Mouse (Mus musculus): ENCODE measurements around the gene Palm2. TPM values are rescaled to one million over a fixed set of nuclear protein-coding genes. Genes with fewer than 3 reads are reported as not detected.

Palm2 gene
- polyA plus RNA-seq, 1 experiment from 2014 or later = 7.5 TPM

GRCm38 (mm10) chr4:57674351-57674750 is 240.3 kb downstream of the Palm2 start:
- no peak overlapping the region for H3K4me2 ChIP-seq
- H3K27ac ChIP-seq (ENCODE audit: low read depth) = peak overlapping the region; percentile 61
- H3K27me3 ChIP-seq (ENCODE audit: insufficient read depth, low read length) = no peaks in the 10 kb centered on the region
- ATAC-seq (ENCODE audit: insufficient read depth) (no peak), DNase-seq (peak; percentile 39)
- H3K9me3 ChIP-seq (ENCODE audit: low read depth, low read length) = no peaks in the 10 kb centered on the region
- 48% methylated on average over 7 of the region's 7 CpGs for WGBS
- no peaks in the 10 kb centered on the region for H3K36me3 ChIP-seq (ENCODE audit: insufficient read depth)
- peaks cover 14% of the 10 kb centered on the region; the same call in 1 of the 2 replicates for H3K4me1 ChIP-seq (ENCODE audit: insufficient read depth)
- no peak overlapping the region for H3K9ac ChIP-seq
- H3K4me3 ChIP-seq (ENCODE audit: low read depth, low read length) = no peak overlapping the region
- TF ChIP-seq CTCF (IDR thresholded peaks at IDR 0.05; ENCODE audit: low read depth) = no peak

- H3K4me2 ChIP-seq = peak overlapping the region; percentile 41
- TF ChIP-seq CTCF (IDR thresholded peaks at IDR 0.05; ENCODE audit: low read depth) = no peak
- no peaks in the 10 kb centered on the region for H3K27me3 ChIP-seq (ENCODE audit: insufficient read depth, low read length)
- DNase-seq (peak; percentile 88), ATAC-seq (ENCODE audit: insufficient read depth) (peak; percentile 84)
- no peaks in the 10 kb centered on the region for H3K36me3 ChIP-seq (ENCODE audit: insufficient read depth)
- H3K9me3 ChIP-seq (ENCODE audit: low read depth, low read length) = no peaks in the 10 kb centered on the region
- 3% methylated on average over 13 of the region's 13 CpGs for WGBS
- H3K4me1 ChIP-seq (ENCODE audit: insufficient read depth) = peaks cover 14% of the 10 kb centered on the region; the same call in 1 of the 2 replicates
- 0 out of 2 replicates have a peak overlapping the region, but pooled peaks have one; percentile 1 for H3K9ac ChIP-seq
- H3K27ac ChIP-seq (ENCODE audit: low read depth) = peak overlapping the region; percentile 61
- H3K4me3 ChIP-seq (ENCODE audit: low read depth, low read length) = peak overlapping the region; percentile 12; the same call in 1 of the 2 replicates
Observed at GRCm38 (mm10) chr4:57675387-57675786, 241.3 kb downstream of the Palm2 start.

GRCm38 (mm10) chr4:57677916-57678315 is 243.9 kb downstream of the Palm2 start:
- 39% methylated on average over 12 of the region's 12 CpGs for WGBS
- H3K4me1 ChIP-seq (ENCODE audit: insufficient read depth) = peaks cover 14% of the 10 kb centered on the region; the same call in 1 of the 2 replicates
- ATAC-seq (ENCODE audit: insufficient read depth) (no peak), DNase-seq (peak; percentile 29)
- H3K4me3 ChIP-seq (ENCODE audit: low read depth, low read length) = no peak overlapping the region
- no peak overlapping the region for H3K9ac ChIP-seq
- H3K27ac ChIP-seq (ENCODE audit: low read depth) = no peak overlapping the region
- H3K36me3 ChIP-seq (ENCODE audit: insufficient read depth) = no peaks in the 10 kb centered on the region
- H3K27me3 ChIP-seq (ENCODE audit: insufficient read depth, low read length) = no peaks in the 10 kb centered on the region
- TF ChIP-seq CTCF (IDR thresholded peaks at IDR 0.05; ENCODE audit: low read depth) = no peak
- H3K9me3 ChIP-seq (ENCODE audit: low read depth, low read length) = no peaks in the 10 kb centered on the region
- no peak overlapping the region for H3K4me2 ChIP-seq

- Histone ChIP-seq H3K27ac (ENCODE audit: low read depth) (no peak overlapping the region), H3K4me1 (ENCODE audit: insufficient read depth) (peaks cover 10% of the 10 kb centered on the region; the same call in 1 of the 2 replicates), H3K9me3 (ENCODE audit: low read depth, low read length) (no peaks in the 10 kb centered on the region), H3K36me3 (ENCODE audit: insufficient read depth) (0 out of 2 replicates have a peak, but pooled peaks cover 2% of the 10 kb centered on the region), H3K9ac (no peak overlapping the region), H3K4me3 (ENCODE audit: low read depth, low read length) (no peak overlapping the region), H3K4me2 (no peak overlapping the region), H3K27me3 (ENCODE audit: insufficient read depth, low read length) (no peaks in the 10 kb centered on the region)
- no peak for TF ChIP-seq CTCF (IDR thresholded peaks at IDR 0.05; ENCODE audit: low read depth)
- 62% methylated on average over 9 of the region's 9 CpGs for WGBS
- ATAC-seq (ENCODE audit: insufficient read depth) (no peak), DNase-seq (peak; percentile 34)
Observed at GRCm38 (mm10) chr4:57678991-57679457, 245.0 kb downstream of the Palm2 start.

GRCm38 (mm10) chr4:57680186-57680585 is 246.1 kb downstream of the Palm2 start:
- TF ChIP-seq CTCF (IDR thresholded peaks at IDR 0.05; ENCODE audit: low read depth) = no peak
- Histone ChIP-seq H3K27ac (ENCODE audit: low read depth) (no peak overlapping the region), H3K36me3 (ENCODE audit: insufficient read depth) (0 out of 2 replicates have a peak, but pooled peaks cover 3% of the 10 kb centered on the region), H3K4me2 (no peak overlapping the region), H3K9ac (no peak overlapping the region), H3K4me1 (ENCODE audit: insufficient read depth) (0 out of 2 replicates have a peak, but pooled peaks cover 14% of the 10 kb centered on the region), H3K9me3 (ENCODE audit: low read depth, low read length) (no peaks in the 10 kb centered on the region), H3K27me3 (ENCODE audit: insufficient read depth, low read length) (no peaks in the 10 kb centered on the region), H3K4me3 (ENCODE audit: low read depth, low read length) (no peak overlapping the region)
- DNase-seq = no peak
- ATAC-seq (ENCODE audit: insufficient read depth) = no peak
- WGBS = 88% methylated on average over 12 of the region's 12 CpGs

- no peak for DNase-seq
- Histone ChIP-seq H3K27ac (ENCODE audit: low read depth) (no peak overlapping the region), H3K9me3 (ENCODE audit: low read depth, low read length) (no peaks in the 10 kb centered on the region), H3K4me3 (ENCODE audit: low read depth, low read length) (no peak overlapping the region), H3K36me3 (ENCODE audit: insufficient read depth) (0 out of 2 replicates have a peak, but pooled peaks cover 3% of the 10 kb centered on the region), H3K9ac (no peak overlapping the region), H3K27me3 (ENCODE audit: insufficient read depth, low read length) (no peaks in the 10 kb centered on the region), H3K4me1 (ENCODE audit: insufficient read depth) (0 out of 2 replicates have a peak, but pooled peaks cover 7% of the 10 kb centered on the region), H3K4me2 (no peak overlapping the region)
- no peak for ATAC-seq (ENCODE audit: insufficient read depth)
- TF ChIP-seq CTCF (IDR thresholded peaks at IDR 0.05; ENCODE audit: low read depth) = no peak
- WGBS = 75% methylated on average over 12 of the region's 12 CpGs
Observed at GRCm38 (mm10) chr4:57681511-57681910, 247.5 kb downstream of the Palm2 start.

- Histone ChIP-seq H3K4me3 (ENCODE audit: low read depth, low read length) (no peak overlapping the region), H3K4me1 (ENCODE audit: insufficient read depth) (0 out of 2 replicates have a peak, but pooled peaks cover 7% of the 10 kb centered on the region), H3K27me3 (ENCODE audit: insufficient read depth, low read length) (no peaks in the 10 kb centered on the region), H3K9ac (no peak overlapping the region; the same call in 1 of the 2 replicates), H3K4me2 (no peak overlapping the region), H3K27ac (ENCODE audit: low read depth) (no peak overlapping the region), H3K9me3 (ENCODE audit: low read depth, low read length) (no peaks in the 10 kb centered on the region), H3K36me3 (ENCODE audit: insufficient read depth) (0 out of 2 replicates have a peak, but pooled peaks cover 3% of the 10 kb centered on the region)
- WGBS = 96% methylated on average over 2 of the region's 2 CpGs
- no peak for TF ChIP-seq CTCF (IDR thresholded peaks at IDR 0.05; ENCODE audit: low read depth)
- ATAC-seq (ENCODE audit: insufficient read depth) = no peak
- no peak for DNase-seq
Observed at GRCm38 (mm10) chr4:57682341-57682740, 248.3 kb downstream of the Palm2 start.
